Mouse (Mus musculus) forebrain, embryonic 14.5 days (tissue): Measurements from ENCODE around the gene Lgals9. TPM values are rescaled to one million over a fixed set of nuclear protein-coding genes. Genes with fewer than 3 reads are reported as not detected.
"Not testable (repeated sequence)": the region's sequence is repeated elsewhere in the genome, so short reads cannot be mapped to it uniquely, and the experiment has no call there.

Source experiments
- ATAC-seq: fragments of 200-750 bp; cut with Nextera tagmentation; 2 replicates; pipeline ENCODE4 v1.8.0; 2017; ENCODE audit warnings: mild to moderate bottlenecking, moderate library complexity
- DNase-seq: peaks from one replicate; pipeline ENCODE4 v3.0.0-alpha.2; 2015; ENCODE audit warnings: low spot score
- H3K27ac ChIP-seq: fragments of 300-500 bp; sonication (generic); 2 replicates; pipeline ENCODE4 v1.5.1; 2014; ENCODE audit warnings: low read depth, mild to moderate bottlenecking, control low read depth, low read length, moderate library complexity
- H3K27me3 ChIP-seq: fragments of 300-500 bp; sonication (generic); replicated peaks from 2 replicates; pipeline ENCODE4 v1.6.1; 2014; ENCODE audit warnings: low read length, control low read depth, mixed read lengths; ENCODE audit not compliant: control insufficient read depth, insufficient read depth
- H3K36me3 ChIP-seq: fragments of 300-500 bp; sonication (generic); 2 replicates; pipeline ENCODE4 v1.6.1; 2014; ENCODE audit warnings: low read length, control low read depth; ENCODE audit not compliant: control insufficient read depth, insufficient read depth
- H3K4me1 ChIP-seq: fragments of 300-500 bp; sonication (generic); 2 replicates; pipeline ENCODE4 v1.6.1; 2014; ENCODE audit warnings: antibody characterized with exemption, low read length, control low read depth; ENCODE audit not compliant: control insufficient read depth, insufficient read depth
- H3K4me2 ChIP-seq: fragments of 300-500 bp; sonication (generic); 2 replicates; pipeline ENCODE4 v1.6.1; 2014; ENCODE audit warnings: mild to moderate bottlenecking, control low read depth, low read length
- H3K4me3 ChIP-seq: fragments of 300-500 bp; sonication (generic); 2 replicates; pipeline ENCODE4 v1.5.1; 2014; ENCODE audit warnings: low read depth, low read length, control low read depth
- H3K9ac ChIP-seq: fragments of 300-500 bp; sonication (generic); 2 replicates; pipeline ENCODE4 v1.6.1; 2014; ENCODE audit warnings: mild to moderate bottlenecking, low read length, control low read depth, moderate library complexity
- H3K9me3 ChIP-seq: fragments of 300-500 bp; sonication (generic); replicated peaks from 2 replicates; pipeline ENCODE4 v1.6.1; 2016; ENCODE audit warnings: low read length, control low read depth, mixed read lengths; ENCODE audit not compliant: control insufficient read depth
- WGBS: fragments of 180-500 bp; shearing (Covaris S2); extraction: QIAGEN DNeasy Blood & Tissue Kit; methylation state at CpG from one replicate; pipeline ENCODE4 v1.1.7; 2014; 5-methylcytosine and 5-hydroxymethylcytosine counted together
- polyA plus RNA-seq: library from polyadenylated mRNA; unstranded; fragments of >200 nt; fragmentation: Nextera tagmentation; extraction: Ambion mirVana; gene quantifications from 2 replicates; pipeline ENCODE4 v1.2.1, GENCODE M21; 2014

Gene Lgals9
- polyA plus RNA-seq, 1 experiment from 2014 or later, result 8.6 TPM

DNA sequence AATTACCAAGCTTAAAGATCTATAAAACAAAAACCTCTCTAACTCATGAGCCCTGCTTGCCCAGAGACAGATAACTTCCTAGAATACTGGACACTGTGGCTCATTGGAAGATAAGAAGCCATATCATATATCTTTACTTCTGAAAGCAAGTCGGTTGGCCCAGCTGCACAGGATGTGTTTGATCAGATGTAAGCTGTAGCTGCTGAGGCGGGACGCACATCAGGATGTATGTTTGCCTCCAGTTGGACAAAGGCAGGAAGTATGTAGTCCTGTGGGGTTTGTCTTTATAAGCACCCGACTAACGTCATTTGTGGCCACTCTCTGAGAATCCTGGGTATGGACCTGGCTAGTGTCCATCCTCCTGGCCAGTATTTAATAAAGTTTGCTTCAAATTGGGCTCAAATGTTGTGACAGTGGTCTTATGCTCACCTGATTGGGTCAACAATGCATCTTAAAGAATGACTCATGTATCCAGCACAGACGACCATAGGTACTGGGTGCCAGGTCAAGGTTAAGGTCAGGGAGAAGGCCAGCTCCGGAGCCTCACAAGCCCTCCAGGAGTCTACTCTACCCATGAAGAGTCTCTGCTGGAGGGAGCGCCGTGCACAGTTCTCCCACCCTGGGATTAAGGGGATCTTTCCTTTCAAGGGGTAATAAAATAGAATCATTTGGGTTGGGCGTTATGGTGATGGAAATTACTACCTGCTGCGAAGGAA is 18.5 kb upstream of the Lgals9 start:
- Histone ChIP-seq H3K9me3 (no peaks in the 10 kb centered on the region), H3K4me3 (no peak overlapping the region), H3K9ac (no peak overlapping the region), H3K27ac (no peak overlapping the region), H3K36me3 (no peaks in the 10 kb centered on the region), H3K4me2 (no peak overlapping the region), H3K27me3 (no peaks in the 10 kb centered on the region), H3K4me1 (no peaks in the 10 kb centered on the region)
- no peak for ATAC-seq
- 86% methylated on average over 11 of the region's 11 CpGs for WGBS
- DNase-seq, result no peak

DNA sequence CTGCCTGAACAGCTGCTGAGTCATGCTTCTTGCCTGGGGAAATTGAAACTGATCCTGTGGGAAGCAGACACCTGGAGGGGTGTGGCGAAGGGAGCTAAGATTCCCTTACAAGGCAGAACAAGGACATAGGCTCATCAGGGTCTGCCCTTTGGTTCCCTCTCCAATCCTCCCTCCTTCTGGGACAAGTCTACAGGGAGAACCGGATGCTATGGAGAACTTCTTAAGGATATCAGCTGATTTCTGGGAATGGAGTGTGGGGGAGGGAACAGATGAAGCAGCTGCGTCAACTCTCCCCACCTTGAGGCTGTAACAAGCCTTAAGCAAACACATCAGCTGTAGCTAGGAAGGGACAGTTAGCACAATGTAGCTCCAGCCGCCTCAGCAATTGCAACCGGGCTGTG is 17.8 kb upstream of the Lgals9 start:
- Histone ChIP-seq H3K27me3 (no peaks in the 10 kb centered on the region), H3K4me1 (no peaks in the 10 kb centered on the region), H3K4me2 (no peak overlapping the region), H3K4me3 (no peak overlapping the region), H3K9ac (no peak overlapping the region), H3K27ac (no peak overlapping the region), H3K36me3 (no peaks in the 10 kb centered on the region), H3K9me3 (no peaks in the 10 kb centered on the region)
- DNase-seq (no peak), ATAC-seq (no peak)
- 82% methylated on average over 5 of the region's 5 CpGs for WGBS

DNA sequence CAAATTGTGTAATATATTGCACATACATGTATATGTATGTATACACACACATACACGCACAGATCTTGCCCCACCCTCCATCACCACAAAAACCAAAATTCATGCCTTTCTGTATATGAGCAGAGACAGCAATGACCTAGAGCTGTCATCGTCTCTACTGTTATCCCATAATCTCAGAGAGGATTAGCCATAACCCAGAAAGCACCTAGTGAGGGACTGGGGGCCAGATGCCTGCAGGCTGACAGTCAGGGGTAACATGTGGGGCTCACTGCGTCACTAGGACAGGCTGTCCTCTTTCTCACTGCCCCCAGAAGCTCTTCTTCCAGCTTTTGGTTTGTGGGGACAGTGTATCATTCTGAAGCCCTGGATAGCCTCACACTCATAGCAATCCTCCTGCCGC is 17.1 kb upstream of the Lgals9 start:
- ATAC-seq (no peak), DNase-seq (no peak)
- Histone ChIP-seq H3K9me3 (no peaks in the 10 kb centered on the region), H3K4me2 (no peak overlapping the region), H3K27ac (no peak overlapping the region), H3K36me3 (no peaks in the 10 kb centered on the region), H3K4me3 (no peak overlapping the region), H3K27me3 (no peaks in the 10 kb centered on the region), H3K9ac (no peak overlapping the region), H3K4me1 (no peaks in the 10 kb centered on the region)
- WGBS, result 86% methylated on average over 4 of the region's 4 CpGs

DNA sequence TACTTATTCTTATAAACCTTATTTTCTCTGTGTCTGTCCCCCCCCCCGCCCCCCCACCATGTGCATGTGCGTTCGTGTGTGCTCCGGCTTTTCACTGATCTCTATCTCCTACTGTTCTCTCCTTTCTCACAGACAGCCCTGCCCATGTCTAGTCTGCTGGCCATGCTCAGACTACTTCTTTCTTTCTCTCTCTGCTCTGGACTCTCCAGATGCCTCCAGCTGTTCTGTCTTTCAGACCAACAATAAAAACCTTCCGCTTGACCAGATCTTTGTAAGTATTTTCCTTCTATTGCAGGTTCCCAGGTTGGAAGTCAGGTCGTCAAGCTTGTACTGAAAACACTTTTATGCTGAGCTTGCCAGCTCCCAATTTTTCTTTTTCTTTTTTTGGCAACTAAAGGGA is 14.4 kb upstream of the Lgals9 start:
- Histone ChIP-seq H3K4me1 (no peaks in the 10 kb centered on the region), H3K4me3 (no peak overlapping the region), H3K9ac (no peak overlapping the region), H3K9me3 (no peaks in the 10 kb centered on the region), H3K27ac (no peak overlapping the region), H3K36me3 (no peaks in the 10 kb centered on the region), H3K27me3 (no peaks in the 10 kb centered on the region), H3K4me2 (no peak overlapping the region)
- ATAC-seq, result no peak
- DNase-seq, result no peak
- WGBS, result 14% methylated on average over 6 of the region's 6 CpGs

DNA sequence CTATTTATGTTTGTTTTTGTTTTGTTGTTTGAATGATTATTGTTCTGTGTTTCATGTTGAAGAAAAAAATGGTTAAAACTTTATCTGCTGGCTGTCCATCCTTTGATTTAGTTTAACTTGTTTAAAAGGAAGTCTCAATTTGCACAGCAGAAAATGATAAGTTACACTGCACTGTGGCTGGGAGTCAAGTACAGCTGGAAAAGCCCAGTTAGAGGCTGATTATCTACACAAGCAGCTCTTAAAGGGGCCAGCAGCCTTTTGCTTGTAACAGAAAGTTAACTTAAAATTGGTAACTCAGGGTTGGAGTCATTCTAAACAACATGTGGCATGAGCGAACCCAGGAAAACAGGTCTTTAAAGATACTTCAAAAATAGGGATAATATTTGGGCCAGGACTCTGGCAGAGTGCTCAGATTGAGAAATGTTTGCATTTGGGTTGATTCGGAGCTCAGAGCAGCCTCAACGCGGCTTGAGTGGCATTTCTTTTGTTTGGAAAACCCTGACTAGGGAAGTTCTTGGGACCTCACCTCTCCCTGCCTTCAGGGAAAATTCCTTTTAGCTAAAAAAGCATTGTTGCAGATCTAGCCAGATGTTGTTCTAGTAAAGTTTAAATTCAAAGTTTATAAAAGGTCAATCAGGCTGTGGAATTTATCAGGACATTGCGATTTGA is 6.3 kb upstream of the Lgals9 start:
- not testable (repeated sequence) for H3K9me3 ChIP-seq, DNase-seq, H3K36me3 ChIP-seq, H3K4me3 ChIP-seq, H3K27me3 ChIP-seq, ATAC-seq, H3K4me1 ChIP-seq, H3K4me2 ChIP-seq, H3K27ac ChIP-seq, H3K9ac ChIP-seq
- 77% methylated on average over 5 of the region's 5 CpGs for WGBS

GRCm38 (mm10) chr11:78990096-78990495 is 5.3 kb upstream of the Lgals9 start:
- H3K4me1 ChIP-seq, result no peaks in the 10 kb centered on the region
- no peak overlapping the region for H3K4me2 ChIP-seq
- ATAC-seq (no peak), DNase-seq (no peak)
- no peaks in the 10 kb centered on the region for H3K9me3 ChIP-seq
- 94% methylated on average over 9 of the region's 9 CpGs for WGBS
- H3K9ac ChIP-seq, result no peak overlapping the region
- no peak overlapping the region for H3K4me3 ChIP-seq
- H3K36me3 ChIP-seq, result no peaks in the 10 kb centered on the region
- H3K27me3 ChIP-seq, result no peaks in the 10 kb centered on the region
- no peak overlapping the region for H3K27ac ChIP-seq

GRCm38 (mm10) chr11:78989206-78989605 is 4.5 kb upstream of the Lgals9 start:
- not testable (repeated sequence) for H3K4me3 ChIP-seq, H3K27ac ChIP-seq, ATAC-seq, H3K36me3 ChIP-seq, H3K9ac ChIP-seq, H3K9me3 ChIP-seq, H3K27me3 ChIP-seq, H3K4me1 ChIP-seq, H3K4me2 ChIP-seq, DNase-seq
- 95% methylated on average over 11 of the region's 11 CpGs for WGBS

DNA sequence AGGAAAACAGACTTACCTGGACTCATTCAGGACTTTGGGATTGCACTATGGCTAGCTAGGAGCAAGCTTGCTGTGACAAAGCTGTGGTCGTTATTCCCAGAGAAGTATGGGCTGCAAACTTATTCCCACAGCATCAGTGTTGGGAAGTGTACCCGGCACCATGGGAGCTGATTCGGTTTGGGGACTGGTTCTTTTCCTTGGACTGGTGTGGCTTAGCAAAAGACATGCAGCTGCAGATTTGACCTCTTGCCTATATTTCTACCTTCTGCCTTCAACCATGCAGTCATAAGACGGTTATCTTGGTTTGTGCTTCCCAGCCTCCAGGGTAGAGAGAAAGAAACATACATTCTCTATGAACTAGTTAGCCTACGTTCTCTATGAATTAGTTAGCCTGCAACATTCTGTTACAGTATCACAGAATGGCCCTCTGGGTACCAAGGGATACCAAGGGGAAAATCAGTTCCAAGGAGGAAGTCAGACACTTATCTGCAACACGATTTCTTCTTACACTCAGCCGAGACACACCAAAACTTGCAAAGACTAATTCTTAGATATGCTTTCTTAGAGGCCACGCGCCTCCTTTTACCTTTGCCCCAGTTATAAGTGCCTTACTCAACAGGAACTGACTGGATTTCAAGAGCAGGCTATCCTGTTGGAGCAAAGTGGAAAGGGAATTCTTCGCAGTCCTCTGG is 1.7 kb upstream of the Lgals9 start:
- Histone ChIP-seq H3K27ac (no peak overlapping the region), H3K9me3 (no peaks in the 10 kb centered on the region), H3K36me3 (no peaks in the 10 kb centered on the region), H3K9ac (no peak overlapping the region), H3K4me3 (no peak overlapping the region), H3K4me1 (no peaks in the 10 kb centered on the region), H3K27me3 (no peaks in the 10 kb centered on the region), H3K4me2 (no peak overlapping the region)
- 91% methylated on average over 10 of the region's 10 CpGs for WGBS
- no peak for DNase-seq
- no peak for ATAC-seq

- Histone ChIP-seq H3K4me1 (no peaks in the 10 kb centered on the region), H3K9me3 (no peaks in the 10 kb centered on the region), H3K36me3 (no peaks in the 10 kb centered on the region), H3K27ac (no peak overlapping the region), H3K27me3 (no peaks in the 10 kb centered on the region), H3K4me2 (no peak overlapping the region), H3K9ac (no peak overlapping the region), H3K4me3 (no peak overlapping the region)
- DNase-seq (no peak), ATAC-seq (no peak)
These were observed 759 bp upstream of the Lgals9 start for GRCm38 (mm10) chr11:78985505-78985904.
